Mouse (Mus musculus) central nervous system, embryonic 14 days (tissue): ENCODE results near the gene Col11a1. TPM values are rescaled to one million over a fixed set of nuclear protein-coding genes. Genes with fewer than 3 reads are reported as not detected.

Source experiments
- polyA plus RNA-seq: library from polyadenylated mRNA; depleted of rRNA; stranded (reverse); fragments of >200 nt; gene quantifications from 2 replicates; pipeline ENCODE4 v1.2.3, GENCODE M21; 2012; rRNA removed

Gene Col11a1
- polyA plus RNA-seq, result 24.8 and 103 TPM in 2 replicates

GRCm38 (mm10) chr3:114029971-114030635 lies at the start of gene Col11a1:
Col11a1 (plus strand) TSS chr3:114030540.

